Mouse (Mus musculus) cerebellum, adult 2 months (tissue): ENCODE results near the gene Gm14085. TPM values are rescaled to one million over a fixed set of nuclear protein-coding genes. Genes with fewer than 3 reads are reported as not detected.
"Not testable (repeated sequence)": the region's sequence is repeated elsewhere in the genome, so short reads cannot be mapped to it uniquely, and the experiment has no call there.

ENCODE experiments used
- DNase-seq, 2 experiments: peaks; one replicate each; pipeline ENCODE4 v3.0.0; 2021
- H3K27ac ChIP-seq: fragments of 200-500 bp; 2 replicates; pipeline ENCODE4 v1.5.1; 2012; ENCODE audit warnings: low read length, control low read depth, inconsistent platforms; ENCODE audit not compliant: insufficient read depth
- H3K27me3 ChIP-seq: fragments of 200-500 bp; 2 replicates; pipeline ENCODE4 v1.6.1; 2012; ENCODE audit warnings: inconsistent platforms, mild to moderate bottlenecking, low read length, moderate library complexity; ENCODE audit not compliant: control insufficient read depth, insufficient read depth
- H3K4me1 ChIP-seq: fragments of 200-500 bp; 2 replicates; pipeline ENCODE4 v1.6.1; 2011; ENCODE audit warnings: low read length; ENCODE audit not compliant: control insufficient read depth, insufficient read depth
- H3K4me3 ChIP-seq: fragments of 200-500 bp; replicated peaks from 2 replicates; pipeline ENCODE3; 2011; ENCODE audit warnings: mild to moderate bottlenecking, low read depth, low read length, control low read depth; ENCODE audit not compliant: insufficient read depth
- CTCF ChIP-seq: fragments of 200-500 bp; IDR thresholded peaks from 2 replicates; pipeline ENCODE4 v1.5.1; 2011; ENCODE audit warnings: low read depth, mild to moderate bottlenecking, control low read depth, low read length, moderate library complexity, borderline replicate concordance; ENCODE audit not compliant: insufficient read depth
- POLR2A ChIP-seq: fragments of 200-500 bp; IDR thresholded peaks from 2 replicates; pipeline ENCODE4 v1.6.1; 2011; ENCODE audit warnings: low read length, control low read depth, borderline replicate concordance; ENCODE audit not compliant: insufficient read depth
- WGBS: fragments of 180-500 bp; shearing (Covaris S2); methylation state at CpG from one replicate; pipeline ENCODE4 v1.1.7; 2018; 5-methylcytosine and 5-hydroxymethylcytosine counted together
- polyA plus RNA-seq: library from polyadenylated mRNA; depleted of rRNA; stranded (reverse); fragments of >200 nt; gene quantifications from 2 replicates; pipeline ENCODE4 v1.2.3, GENCODE M21; 2012; rRNA removed

The Gm14085 gene
- polyA plus RNA-seq, result not detected in 2 replicates

DNA sequence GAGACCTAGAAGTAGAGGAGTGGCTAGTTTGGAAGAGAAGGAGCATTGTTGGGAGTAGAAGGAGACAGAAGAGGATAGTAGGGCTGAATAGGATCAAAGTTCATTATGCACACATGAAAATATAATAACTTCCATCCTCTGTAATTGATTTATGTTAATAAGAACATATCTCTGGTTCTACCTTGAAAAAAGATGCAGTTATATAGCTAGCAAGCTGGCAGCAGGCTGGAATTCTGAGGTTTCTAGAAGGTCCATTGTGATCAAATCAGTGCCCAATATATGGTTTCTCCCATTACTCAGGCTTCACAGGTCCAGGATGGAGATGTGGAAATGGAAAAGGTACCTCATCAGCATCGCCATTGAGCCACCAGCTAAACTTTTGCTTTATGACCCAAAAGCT, at the start of gene Gm14085:
TSS of gene Gm14085 (plus strand) at position 301 of the 400 bp plus-strand sequence.
- DNase-seq, result no peak
- Histone ChIP-seq H3K4me3 (no peak within 1 kb of the TSS), H3K4me1 (no peaks in the 10 kb centered on the region), H3K27me3 (no peaks in the 10 kb centered on the region), H3K27ac (no peak within 1 kb of the TSS)
- 97% methylated on average over 1 of the region's 1 CpGs for WGBS
- TF ChIP-seq CTCF (no peak), POLR2A (no peak)

DNA sequence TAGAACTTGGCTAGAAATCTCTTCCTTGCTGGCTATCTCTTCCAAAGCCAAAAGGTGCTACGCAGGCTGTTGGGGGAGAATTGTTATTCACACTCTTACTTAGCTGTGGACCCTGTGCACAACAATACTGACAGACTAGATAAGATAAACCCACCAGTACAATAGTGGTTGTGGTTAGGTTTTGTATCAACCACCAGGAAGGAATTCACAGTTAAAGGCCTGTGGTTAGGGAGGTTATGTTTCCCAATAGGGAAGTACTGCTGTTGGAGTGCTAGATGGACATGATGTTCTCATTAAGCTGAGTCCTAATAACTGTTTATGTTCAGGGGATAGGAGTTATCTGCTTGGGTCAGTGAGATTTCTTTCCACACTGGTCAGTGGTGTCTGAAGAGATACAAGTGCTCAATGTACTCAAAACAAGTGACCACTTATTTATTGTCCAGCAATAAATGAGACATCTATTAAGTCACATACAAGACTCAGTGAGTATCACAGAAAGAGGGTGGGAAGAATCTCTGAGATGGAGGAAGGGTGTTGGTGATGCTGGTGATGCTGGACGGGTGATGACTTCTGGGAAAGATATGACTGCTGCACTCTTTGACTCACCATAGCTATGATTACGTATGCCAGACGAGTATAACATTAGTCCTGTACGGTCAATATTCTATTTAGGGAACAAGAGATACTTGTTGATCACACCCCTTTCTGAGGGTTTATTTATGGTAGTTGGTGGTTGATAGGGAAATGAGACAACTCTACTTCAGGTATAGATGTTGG, 45.8 kb upstream of the Gm14085 start:
- DNase-seq, H3K27ac ChIP-seq, H3K4me1 ChIP-seq, H3K27me3 ChIP-seq, H3K4me3 ChIP-seq: not testable (repeated sequence)
- 91% methylated on average over 5 of the region's 5 CpGs for WGBS

DNA sequence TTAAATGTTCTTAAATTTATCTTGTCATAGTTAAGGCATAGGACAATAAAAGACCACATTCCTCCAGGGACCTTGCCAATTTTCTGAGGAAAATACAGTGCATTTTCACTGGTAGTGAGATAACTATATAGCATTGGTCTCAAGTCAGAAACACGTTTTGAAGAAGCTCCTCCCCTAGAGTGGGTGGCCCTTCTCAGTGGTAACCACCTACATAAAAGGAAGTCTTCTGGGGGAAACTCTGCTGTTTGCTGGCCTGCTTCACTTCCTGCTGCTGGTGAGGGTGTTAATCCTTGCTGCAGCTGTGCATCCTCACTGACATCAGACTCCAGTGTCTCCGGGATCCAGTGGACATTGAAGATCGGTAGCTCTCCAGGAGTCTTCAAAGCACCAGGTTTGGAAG, 44.2 kb upstream of the Gm14085 start:
- H3K4me1 ChIP-seq, DNase-seq, H3K27me3 ChIP-seq, H3K27ac ChIP-seq, H3K4me3 ChIP-seq: not testable (repeated sequence)
- WGBS, result 39% methylated on average over 3 of the region's 3 CpGs

- WGBS, result 88% methylated on average over 7 of the region's 7 CpGs
- Histone ChIP-seq H3K27ac (no peak overlapping the region), H3K4me3 (no peak overlapping the region), H3K4me1 (no peaks in the 10 kb centered on the region), H3K27me3 (no peaks in the 10 kb centered on the region)
- TF ChIP-seq CTCF, result no peak
- TF ChIP-seq POLR2A, result no peak
- no peak for DNase-seq
Measured at GRCm38 (mm10) chr2:122441000-122441933, 43.5 kb upstream of the Gm14085 start.

GRCm38 (mm10) chr2:122450351-122450750, 34.4 kb upstream of the Gm14085 start:
- TF ChIP-seq POLR2A, result no peak
- no peak for TF ChIP-seq CTCF

GRCm38 (mm10) chr2:122452426-122452825, 32.3 kb upstream of the Gm14085 start:
- TF ChIP-seq POLR2A (no peak), CTCF (no peak)
- no peak overlapping the region for H3K27ac ChIP-seq
- H3K27me3 ChIP-seq, result no peaks in the 10 kb centered on the region
- no peak for DNase-seq
- 63% methylated on average over 2 of the region's 2 CpGs for whole genome bisulfite sequencing
- H3K4me1 ChIP-seq, result no peaks in the 10 kb centered on the region
- H3K4me3 ChIP-seq, result no peak overlapping the region

More at GRCm38 (mm10) chr2:122450351-122450750, 34.4 kb upstream of the Gm14085 start:
- DNase-seq, result no peak
- H3K4me3 ChIP-seq, result no peak overlapping the region
- H3K4me1 ChIP-seq, result no peaks in the 10 kb centered on the region
- no peaks in the 10 kb centered on the region for H3K27me3 ChIP-seq
- 84% methylated on average over 4 of the region's 4 CpGs for WGBS
- H3K27ac ChIP-seq, result no peak overlapping the region

GRCm38 (mm10) chr2:122466901-122467300, 17.8 kb upstream of the Gm14085 start:
- peak overlapping the region; percentile 70 for H3K4me3 ChIP-seq
- H3K4me1 ChIP-seq, result peaks cover 7% of the 10 kb centered on the region; the same call in 1 of the 2 replicates
- no peak overlapping the region for H3K27ac ChIP-seq
- TF ChIP-seq CTCF (no peak), POLR2A (no peak)
- no peak for DNase-seq
- H3K27me3 ChIP-seq, result no peaks in the 10 kb centered on the region
- 33% methylated on average over 11 of the region's 11 CpGs for WGBS

DNA sequence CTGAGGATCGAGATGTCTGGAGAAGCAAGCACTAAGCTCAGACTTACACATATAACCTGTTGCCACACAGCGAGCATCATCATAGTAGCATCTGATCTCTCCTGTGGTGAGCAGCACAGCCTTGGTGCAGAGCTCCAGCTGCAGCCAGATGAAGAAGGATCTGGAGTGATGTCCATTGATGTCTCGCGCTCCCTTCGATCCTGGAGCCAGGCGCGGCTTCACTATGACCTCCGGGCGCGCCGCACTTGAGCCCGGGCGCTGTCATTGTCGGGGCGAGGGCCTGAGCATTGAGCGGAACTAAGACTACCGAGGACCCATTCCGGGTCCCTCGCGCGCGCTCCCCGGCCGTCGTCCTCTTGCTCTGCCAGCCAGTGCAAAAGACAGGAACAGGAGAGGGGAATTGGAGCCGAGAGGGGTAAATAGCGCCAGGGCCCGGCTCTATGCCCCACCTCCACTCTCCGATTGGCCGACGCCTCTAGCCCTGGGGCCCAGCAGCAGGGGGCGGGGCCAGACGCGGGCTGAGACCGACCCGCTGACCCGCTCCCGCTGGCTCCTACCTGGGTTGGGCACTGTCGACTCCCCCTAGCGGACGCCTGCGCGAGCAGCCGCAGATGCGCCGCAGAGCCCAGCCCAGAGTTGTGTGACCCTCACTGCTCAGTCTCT, 17.3 kb upstream of the Gm14085 start:
- peak; percentile 68 for TF ChIP-seq CTCF
- TF ChIP-seq POLR2A, result peak; percentile 27; the same call in 1 of the 2 replicates
- no peaks in the 10 kb centered on the region for H3K27me3 ChIP-seq
- DNase-seq, result peak; percentile 93 to 95
- H3K27ac ChIP-seq, result no peak overlapping the region
- under 1% methylated on average over 46 of the region's 46 CpGs for WGBS
- peak overlapping the region; percentile 70 for H3K4me3 ChIP-seq
- peaks cover 7% of the 10 kb centered on the region; the same call in 1 of the 2 replicates for H3K4me1 ChIP-seq
